Mouse (Mus musculus): Measurements from ENCODE around the gene Mtm1. TPM values are rescaled to one million over a fixed set of nuclear protein-coding genes. Genes with fewer than 3 reads are reported as not detected.

Mtm1 gene
- total RNA-seq, 2 experiments from 2014 or later, result 12.9 to 13.9 TPM

GRCm38 (mm10) chrX:71220896-71221295, 10.3 kb downstream of the Mtm1 start:
- DNase-seq, result peak; percentile 13
- intact Hi-C loops (cut with DNase I), result no loop called here
- no peak overlapping the region for H3K4me3 ChIP-seq

DNA sequence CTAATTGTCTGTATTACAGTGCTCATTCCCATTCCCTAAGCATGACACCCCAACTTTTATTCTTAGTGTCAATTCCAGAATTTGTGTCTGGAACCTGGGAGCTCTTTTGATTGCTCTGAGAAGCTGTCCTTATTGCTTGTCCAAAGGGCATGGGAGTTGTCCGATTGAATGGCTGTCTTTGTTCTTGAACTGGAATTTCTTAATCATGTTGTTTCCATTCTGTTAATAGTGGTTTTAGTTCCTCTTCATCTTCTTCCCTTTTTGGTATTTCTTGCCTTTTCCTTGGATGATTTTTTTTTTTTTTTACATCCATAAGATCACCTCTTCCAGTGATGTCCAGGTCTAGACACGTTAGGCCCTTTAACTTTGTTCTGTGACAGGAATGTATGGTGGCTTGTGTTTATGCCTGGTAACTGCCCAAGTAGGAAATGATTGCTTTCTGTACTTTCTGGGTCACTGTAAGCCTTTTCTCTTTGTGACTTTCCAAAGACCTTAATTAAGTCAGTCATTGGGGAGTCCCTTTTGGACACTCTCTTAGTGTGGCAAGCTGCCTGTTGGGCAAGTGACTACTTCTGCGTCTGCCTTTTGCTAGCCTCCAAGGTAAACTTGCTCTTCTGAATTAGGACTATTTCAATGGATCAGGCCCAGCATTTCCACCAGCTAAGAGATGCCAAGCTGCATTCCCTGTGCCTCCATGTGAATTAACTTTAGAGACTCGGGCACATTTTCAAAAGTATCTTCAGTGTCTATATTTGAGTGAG, 12.3 kb downstream of the Mtm1 start:
- Histone ChIP-seq H3K27ac (no peak overlapping the region), H3K4me3 (no peak overlapping the region)
- no peak for TF ChIP-seq CTCF (IDR thresholded peaks at IDR 0.05)
- intact Hi-C loops (cut with DNase I), result no loop called here
- peak; percentile 17 for DNase-seq

More at GRCm38 (mm10) chrX:71220896-71221295, 10.3 kb downstream of the Mtm1 start:
- H3K27ac ChIP-seq, result no peak overlapping the region
- TF ChIP-seq CTCF (IDR thresholded peaks at IDR 0.05), result no peak

DNA sequence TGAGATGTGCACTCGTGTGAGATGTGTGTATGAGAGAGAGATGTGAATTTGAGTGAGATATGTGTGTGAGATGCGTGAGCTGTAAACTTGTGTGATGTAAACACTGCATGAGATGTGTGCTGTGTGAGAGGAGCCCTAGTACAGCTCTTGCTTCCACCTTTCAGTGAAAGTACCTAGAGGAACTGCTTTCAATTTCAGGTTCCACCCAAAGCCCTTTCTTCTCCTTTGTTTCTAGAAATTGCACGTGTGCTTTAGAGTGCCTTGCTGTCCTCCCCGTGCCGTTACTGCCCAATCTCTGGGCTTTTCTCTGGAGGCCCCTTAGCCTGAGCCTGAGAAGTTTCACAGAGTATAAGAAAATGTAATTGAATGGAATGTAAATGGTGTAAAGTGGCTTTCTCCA, 16.3 kb downstream of the Mtm1 start:
- Histone ChIP-seq H3K27ac (no peak overlapping the region), H3K4me3 (no peak overlapping the region)
- no peak for DNase-seq
- TF ChIP-seq CTCF (IDR thresholded peaks at IDR 0.05), result no peak
- intact Hi-C loops (cut with DNase I), result no loop called here

DNA sequence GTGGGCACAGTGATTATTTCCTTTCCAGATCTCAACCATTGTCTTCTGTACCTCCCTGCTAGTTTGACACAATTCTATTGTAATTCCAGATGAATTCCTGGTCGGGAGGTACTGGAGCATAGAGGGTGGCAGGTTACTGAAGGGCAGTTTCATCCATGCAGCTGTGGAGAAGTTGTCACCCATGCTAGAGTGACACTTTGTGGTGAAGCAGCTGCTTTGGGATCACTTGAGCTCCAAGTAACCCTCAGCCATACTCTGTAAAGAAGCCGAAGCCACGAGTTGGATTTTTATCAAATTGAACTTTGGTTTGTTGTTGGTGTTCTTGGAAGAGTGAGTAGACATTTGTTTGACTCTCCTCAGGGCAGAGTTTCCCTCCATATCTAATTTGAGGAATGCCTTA, 17.6 kb downstream of the Mtm1 start:
- no peak for DNase-seq
- no peak for TF ChIP-seq CTCF (IDR thresholded peaks at IDR 0.05)
- no peak overlapping the region for H3K4me3 ChIP-seq
- intact Hi-C loops (cut with DNase I), result no loop called here
- no peak overlapping the region for H3K27ac ChIP-seq

DNA sequence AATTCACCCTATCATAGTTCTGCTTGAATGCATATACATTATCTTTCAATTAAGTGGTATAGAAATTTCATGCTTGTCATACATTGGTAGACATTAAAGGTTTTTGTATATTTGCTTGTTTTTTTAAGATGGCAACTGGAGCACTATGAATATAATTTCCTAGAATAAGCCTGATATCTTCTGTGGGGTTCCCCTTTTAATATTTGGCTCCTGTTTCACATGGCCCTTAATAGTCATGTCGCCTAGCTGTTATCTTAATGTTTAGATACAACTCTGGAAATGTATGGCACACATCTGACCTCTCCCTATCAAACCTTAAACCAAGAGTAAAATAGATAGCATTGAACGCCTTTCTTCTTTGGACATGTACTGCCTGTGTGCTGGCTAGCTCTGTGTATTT, 20.3 kb downstream of the Mtm1 start:
- TF ChIP-seq CTCF (IDR thresholded peaks at IDR 0.05), result no peak
- intact Hi-C loops (cut with DNase I), result loop anchor here (10.0 kb wide), 1 partner anchor 64 kb away; no protein-coding TSS in a partner anchor
- DNase-seq, result no peak
- Histone ChIP-seq H3K4me3 (no peak overlapping the region), H3K27ac (no peak overlapping the region)

GRCm38 (mm10) chrX:71256422-71256821, 45.9 kb downstream of the Mtm1 start:
- no peak for TF ChIP-seq CTCF (IDR thresholded peaks at IDR 0.05)
- intact Hi-C loops (cut with DNase I), result no loop called here
- Histone ChIP-seq H3K27ac (no peak overlapping the region), H3K4me3 (no peak overlapping the region)
- no peak for DNase-seq

DNA sequence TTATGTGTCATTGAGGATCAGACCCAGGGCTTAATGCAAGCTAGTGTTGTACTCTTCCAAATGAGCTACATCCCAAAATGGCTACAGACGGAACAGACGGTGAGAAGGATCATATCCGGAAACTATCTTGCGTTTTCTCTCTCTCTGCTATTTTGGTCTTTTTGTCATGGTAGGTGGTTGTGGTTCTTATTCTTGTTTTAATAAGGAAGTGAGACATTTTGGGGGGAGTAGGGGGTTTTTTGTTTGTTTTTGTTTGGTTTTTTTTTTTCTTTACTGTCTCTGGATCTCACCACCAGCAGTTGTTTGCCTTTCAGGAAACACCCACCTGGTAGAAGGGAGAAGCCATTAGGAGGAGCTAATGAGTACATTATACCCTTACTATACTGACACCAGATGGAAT, 50.3 kb downstream of the Mtm1 start:
- no peak for TF ChIP-seq CTCF (IDR thresholded peaks at IDR 0.05)
- no peak for DNase-seq
- H3K27ac ChIP-seq, result no peak overlapping the region
- no peak overlapping the region for H3K4me3 ChIP-seq
- intact Hi-C loops (cut with DNase I), result no loop called here

DNA sequence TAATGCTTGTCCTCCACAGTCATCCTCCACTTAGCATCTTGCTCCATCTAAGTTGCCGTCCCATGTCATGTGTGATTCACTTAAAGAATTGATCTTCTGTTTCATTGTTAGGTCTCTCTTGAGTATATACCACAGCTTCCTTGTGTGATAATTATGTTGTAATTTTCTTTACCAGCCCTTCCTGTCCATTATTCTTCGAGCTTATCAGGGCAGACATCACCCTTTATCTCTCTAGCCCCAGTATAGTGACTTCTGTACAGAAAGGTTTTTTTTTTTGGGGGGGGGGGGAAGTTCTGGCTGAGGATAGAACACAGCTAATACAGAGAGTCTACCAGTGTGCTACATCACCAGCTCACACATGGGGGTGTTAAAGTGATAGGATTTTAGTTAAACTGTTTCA, 53.7 kb downstream of the Mtm1 start:
- DNase-seq, result no peak
- intact Hi-C loops (cut with DNase I), result no loop called here
- Histone ChIP-seq H3K27ac (no peak overlapping the region), H3K4me3 (no peak overlapping the region)
- no peak for TF ChIP-seq CTCF (IDR thresholded peaks at IDR 0.05)

- no peak overlapping the region for H3K4me3 ChIP-seq
Measured at GRCm38 (mm10) chrX:71268972-71269371, 58.4 kb downstream of the Mtm1 start.

DNA sequence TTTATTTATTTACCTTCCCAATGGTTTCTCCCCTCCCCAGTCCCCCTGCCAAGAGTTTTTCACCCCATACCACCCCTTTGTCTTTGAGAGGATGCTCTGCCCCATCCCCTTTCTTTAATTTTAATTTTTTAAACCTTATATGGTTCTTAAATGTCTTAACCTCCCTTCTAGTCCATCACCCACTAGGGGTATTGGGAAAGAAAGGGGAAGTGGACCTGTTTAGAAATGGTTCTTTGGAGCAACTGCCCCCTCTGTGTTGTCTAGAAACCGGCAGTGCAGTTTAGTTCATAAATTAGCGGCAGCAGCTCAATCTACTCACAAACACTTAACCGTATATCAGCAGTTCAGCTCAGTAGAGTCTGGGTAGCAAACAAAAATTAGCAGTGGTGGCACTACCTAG, 63.6 kb downstream of the Mtm1 start:
- Histone ChIP-seq H3K27ac (no peak overlapping the region), H3K4me3 (no peak overlapping the region)
- no peak for DNase-seq
- no peak for TF ChIP-seq CTCF (IDR thresholded peaks at IDR 0.05)
- intact Hi-C loops (cut with DNase I), result no loop called here

More at GRCm38 (mm10) chrX:71268972-71269371, 58.4 kb downstream of the Mtm1 start:
- TF ChIP-seq CTCF (IDR thresholded peaks at IDR 0.05), result no peak
- intact Hi-C loops (cut with DNase I), result no loop called here
- DNase-seq, result no peak
- H3K27ac ChIP-seq, result no peak overlapping the region

- DNase-seq, result no peak
Measured at GRCm38 (mm10) chrX:71285473-71285872, 74.9 kb downstream of the Mtm1 start.

GRCm38 (mm10) chrX:71287088-71287487, 76.5 kb downstream of the Mtm1 start:
- DNase-seq, result no peak

More at GRCm38 (mm10) chrX:71285473-71285872, 74.9 kb downstream of the Mtm1 start:
- intact Hi-C loops (cut with DNase I), result no loop called here
- Histone ChIP-seq H3K4me3 (no peak overlapping the region), H3K27ac (no peak overlapping the region)
- no peak for TF ChIP-seq CTCF (IDR thresholded peaks at IDR 0.05)

GRCm38 (mm10) chrX:71294191-71294590, 83.6 kb downstream of the Mtm1 start:
- Histone ChIP-seq H3K4me3 (no peak overlapping the region), H3K27ac (no peak overlapping the region; the same call in 1 of the 2 replicates)
- intact Hi-C loops (cut with DNase I), result loop anchor here (10.0 kb wide), 1 partner anchor 59 kb away; no protein-coding TSS in a partner anchor
- no peak for DNase-seq
- TF ChIP-seq CTCF (IDR thresholded peaks at IDR 0.05), result no peak

More at GRCm38 (mm10) chrX:71287088-71287487, 76.5 kb downstream of the Mtm1 start:
- no peak for TF ChIP-seq CTCF (IDR thresholded peaks at IDR 0.05)
- no peak overlapping the region for H3K4me3 ChIP-seq
- intact Hi-C loops (cut with DNase I), result no loop called here
- H3K27ac ChIP-seq, result no peak overlapping the region

DNA sequence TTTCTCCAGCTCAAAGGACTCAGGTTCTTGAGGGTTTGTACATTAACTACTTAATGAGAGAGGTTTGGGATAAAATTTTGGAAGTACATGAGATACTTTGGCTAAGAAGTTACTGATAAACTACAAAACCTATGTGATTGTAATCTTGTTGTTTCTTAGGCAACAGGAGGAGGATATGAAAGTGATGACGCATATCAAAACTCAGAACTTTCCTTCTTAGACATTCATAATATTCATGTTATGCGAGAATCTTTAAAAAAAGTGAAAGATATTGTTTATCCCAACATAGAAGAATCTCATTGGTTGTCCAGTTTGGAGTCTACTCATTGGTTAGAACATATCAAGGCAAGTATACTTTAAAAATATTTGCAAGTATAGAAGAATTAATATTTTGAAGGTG, 85.4 kb downstream of the Mtm1 start:
- Histone ChIP-seq H3K27ac (no peak overlapping the region), H3K4me3 (no peak overlapping the region)
- intact Hi-C loops (cut with DNase I), result loop anchor here (10.0 kb wide), 1 partner anchor 61 kb away; no protein-coding TSS in a partner anchor
- DNase-seq, result no peak
- no peak for TF ChIP-seq CTCF (IDR thresholded peaks at IDR 0.05)
